Mouse (Mus musculus) layer of hippocampus, adult 18-20 months (tissue): ENCODE measurements around the gene Smarcd2. TPM values are rescaled to one million over a fixed set of nuclear protein-coding genes. Genes with fewer than 3 reads are reported as not detected.
"Not testable (repeated sequence)": the region's sequence is repeated elsewhere in the genome, so short reads cannot be mapped to it uniquely, and the experiment has no call there.

Experiments used
- DNase-seq, 2 experiments: peaks; one replicate each; pipeline ENCODE4 v3.0.0; 2022; ENCODE audit warnings: low spot score in 2 of 2
- total RNA-seq, 2 experiments: library from RNA; stranded (reverse); gene quantifications; 2 replicates each; pipeline ENCODE4 v1.2.3; 2021

The Smarcd2 gene
- total RNA-seq, 2 experiments from 2014 or later, result 23.9 to 26.3 TPM

DNA sequence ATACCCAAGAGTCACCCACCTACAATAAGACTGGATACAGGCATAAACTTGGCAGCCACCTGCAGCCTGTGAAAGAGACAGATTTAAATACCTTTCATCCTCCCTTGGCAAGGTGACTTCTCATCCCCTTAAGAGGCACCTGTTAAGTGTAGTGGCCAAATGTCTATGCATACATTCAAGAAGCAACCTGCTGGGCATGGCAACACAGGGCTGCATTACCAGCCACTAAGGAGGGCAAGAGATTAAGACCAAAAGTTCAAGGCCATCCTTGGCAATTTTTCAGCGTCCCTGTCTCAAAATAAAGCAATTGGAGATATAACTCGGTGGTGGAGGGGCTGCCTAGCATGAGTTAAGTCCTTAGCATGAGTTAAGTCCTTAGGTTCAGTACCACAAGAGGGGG, 18.0 kb downstream of the Smarcd2 start:
- no peak for DNase-seq

GRCm38 (mm10) chr11:106249326-106249725, 23.4 kb downstream of the Smarcd2 start:
- no peak for DNase-seq

DNA sequence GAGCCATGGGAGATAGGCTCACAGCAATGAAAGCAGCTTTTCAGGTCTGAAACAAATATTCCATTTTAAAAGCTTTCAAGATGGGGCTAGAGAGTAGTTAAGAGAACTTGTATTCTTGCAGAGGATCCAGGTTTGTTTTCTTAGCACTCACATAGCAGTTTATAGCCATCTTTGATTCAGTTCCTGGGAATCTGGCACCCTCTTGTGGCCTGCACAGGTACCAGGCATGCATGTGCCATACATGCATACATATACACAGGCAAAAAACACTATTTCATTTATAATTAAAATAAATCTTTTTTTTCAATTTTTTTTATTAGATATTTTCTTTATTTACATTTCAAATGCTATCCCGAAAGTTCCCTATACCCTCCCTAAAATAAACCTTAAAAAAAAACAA, 25.9 kb downstream of the Smarcd2 start:
- DNase-seq, result no peak

GRCm38 (mm10) chr11:106233978-106234377, 38.8 kb downstream of the Smarcd2 start:
- DNase-seq, result not testable (repeated sequence)

DNA sequence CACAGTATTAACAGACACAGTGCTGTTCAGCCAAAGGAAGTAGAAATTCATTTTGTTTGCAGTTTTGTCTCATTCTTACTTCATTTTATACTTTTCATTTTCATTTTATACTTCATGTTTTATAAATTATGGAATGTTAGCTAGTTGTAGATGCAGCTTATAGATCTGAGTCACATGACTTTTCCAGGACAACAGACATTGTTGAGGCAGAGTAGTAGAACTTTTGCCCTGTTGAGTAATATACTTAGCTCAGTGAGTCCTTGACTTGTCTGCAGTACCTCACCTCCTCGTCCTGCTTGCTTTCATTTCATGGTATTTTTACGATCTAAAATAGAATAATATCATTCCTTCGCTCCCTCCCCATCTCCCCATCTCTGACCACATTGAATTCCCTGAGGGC, 52.2 kb downstream of the Smarcd2 start:
- no peak for DNase-seq

GRCm38 (mm10) chr11:106216730-106217490, 55.9 kb downstream of the Smarcd2 start, which contains the start of gene Ddx42:
Ddx42 (plus strand) TSS chr11:106216926.
- DNase-seq, result peak; percentile 92 to 94

DNA sequence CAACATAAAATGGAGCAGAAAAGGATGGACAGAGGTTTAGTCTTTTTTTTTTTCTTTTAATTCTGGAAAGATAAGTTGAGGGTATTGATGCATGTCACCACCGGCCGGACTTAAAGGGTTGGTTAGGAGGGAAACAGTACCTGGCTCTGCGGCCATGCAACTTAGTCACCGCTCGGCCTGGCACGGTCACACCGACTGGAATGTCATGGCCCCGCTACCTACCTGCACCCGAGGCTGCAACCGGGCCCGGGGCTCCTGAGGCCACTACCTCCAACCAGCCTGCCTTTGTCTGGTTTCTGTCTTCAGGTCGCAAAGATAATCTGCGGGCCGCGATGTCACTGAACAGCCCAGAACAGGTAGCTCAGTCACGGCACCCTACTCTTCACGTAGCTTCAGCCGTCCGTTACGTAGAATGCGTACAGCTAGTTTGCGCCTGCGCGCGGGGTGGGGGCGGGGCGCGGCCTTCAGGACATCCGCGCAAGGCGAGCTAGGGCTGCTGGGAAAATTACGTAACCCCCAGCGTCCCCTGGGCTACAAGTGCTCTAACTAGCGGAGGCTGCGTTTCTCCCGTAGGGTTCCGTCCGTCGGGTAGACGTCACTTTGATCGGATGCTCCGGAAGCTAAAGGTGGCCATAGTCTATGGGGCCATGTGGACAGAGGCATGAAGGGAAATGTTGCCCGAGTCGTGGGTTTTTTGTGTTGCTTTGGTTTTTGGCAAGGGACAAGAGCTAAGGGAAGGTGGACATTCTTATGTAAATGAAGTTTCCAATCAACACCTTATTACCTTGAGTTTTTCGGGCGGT, 56.6 kb downstream of the Smarcd2 start, which contains the start of gene Ccdc47:
Ccdc47 (minus strand) TSS at position 418 of the 803 bp plus-strand sequence.
- DNase-seq, result peak; percentile 97 to 99

GRCm38 (mm10) chr11:106215450-106215859, 57.3 kb downstream of the Smarcd2 start:
- no peak for DNase-seq

- DNase-seq, result no peak
These were observed 57.9 kb downstream of the Smarcd2 start for GRCm38 (mm10) chr11:106214856-106215255.

Other genes starting within 250 kb of the Smarcd2 start
- gene Dcaf7, start 236.1 kb downstream of the Smarcd2 start, total RNA-seq, result 100 to 1,000 TPM; 129 to 131 TPM
- gene Taco1, start 206.9 kb downstream of the Smarcd2 start, total RNA-seq, result 10 to 100 TPM; 18.3 TPM
- gene Map3k3, start 188.4 kb downstream of the Smarcd2 start, total RNA-seq, result 10 to 100 TPM; 30.4 to 32.6 TPM
- 1 to 10 TPM in 1 of 2 experiments, not detected in 1; 1.4 TPM for gene Gm10840, start 112.1 kb downstream of the Smarcd2 start, total RNA-seq
- 100 to 1,000 TPM; 144 to 147 TPM for gene Limd2, start 112.1 kb downstream of the Smarcd2 start, total RNA-seq
- 10 to 100 TPM; 26.6 to 29.2 TPM for gene Strada, start 70.8 kb downstream of the Smarcd2 start, total RNA-seq
- gene Ccdc47, start 56.6 kb downstream of the Smarcd2 start, total RNA-seq, result 100 to 1,000 TPM in 1 of 2 experiments, 10 to 100 TPM in 1; 96.3 to 100 TPM
- gene Ddx42, start 56.0 kb downstream of the Smarcd2 start, total RNA-seq, result 10 to 100 TPM; 65.8 to 68.2 TPM
- 10 to 100 TPM; 26.2 to 31.1 TPM for gene Ftsj3, start 16.9 kb downstream of the Smarcd2 start, total RNA-seq
- gene Psmc5, start 16.8 kb downstream of the Smarcd2 start, total RNA-seq, result 100 to 1,000 TPM; 189 to 196 TPM
- under 1 TPM; 0.13 to 0.15 TPM for gene Tcam1, start 3.7 kb upstream of the Smarcd2 start, total RNA-seq
- gene Gh, start 28.9 kb upstream of the Smarcd2 start, total RNA-seq, result not detected
- not detected for gene Cd79b, start 41.8 kb upstream of the Smarcd2 start, total RNA-seq
- gene Scn4a, start 80.3 kb upstream of the Smarcd2 start, total RNA-seq, result under 1 TPM in 1 of 2 experiments, not detected in 1; 0.05 TPM
- gene Prr29, start 92.5 kb upstream of the Smarcd2 start, total RNA-seq, result not detected
- gene Icam2, start 115.1 kb upstream of the Smarcd2 start, total RNA-seq, result 1 to 10 TPM; 2.4 to 3.1 TPM
- gene Ern1, start 214.9 kb upstream of the Smarcd2 start, total RNA-seq, result 1 to 10 TPM; 10.0 TPM